Mouse (Mus musculus) liver, postnatal 0 days (tissue): Measurements from ENCODE around the gene Hist1h3b.

Experiments
- CTCF ChIP-seq: sonication (generic); IDR thresholded peaks from 2 replicates; pipeline ENCODE4 v1.5.1; 2016; ENCODE audit warnings: antibody characterized with exemption, low read depth
- EP300 ChIP-seq: IDR thresholded peaks from 2 replicates; pipeline ENCODE4 v1.6.1; 2016; ENCODE audit warnings: antibody characterized with exemption, low read depth, mild to moderate bottlenecking

DNA sequence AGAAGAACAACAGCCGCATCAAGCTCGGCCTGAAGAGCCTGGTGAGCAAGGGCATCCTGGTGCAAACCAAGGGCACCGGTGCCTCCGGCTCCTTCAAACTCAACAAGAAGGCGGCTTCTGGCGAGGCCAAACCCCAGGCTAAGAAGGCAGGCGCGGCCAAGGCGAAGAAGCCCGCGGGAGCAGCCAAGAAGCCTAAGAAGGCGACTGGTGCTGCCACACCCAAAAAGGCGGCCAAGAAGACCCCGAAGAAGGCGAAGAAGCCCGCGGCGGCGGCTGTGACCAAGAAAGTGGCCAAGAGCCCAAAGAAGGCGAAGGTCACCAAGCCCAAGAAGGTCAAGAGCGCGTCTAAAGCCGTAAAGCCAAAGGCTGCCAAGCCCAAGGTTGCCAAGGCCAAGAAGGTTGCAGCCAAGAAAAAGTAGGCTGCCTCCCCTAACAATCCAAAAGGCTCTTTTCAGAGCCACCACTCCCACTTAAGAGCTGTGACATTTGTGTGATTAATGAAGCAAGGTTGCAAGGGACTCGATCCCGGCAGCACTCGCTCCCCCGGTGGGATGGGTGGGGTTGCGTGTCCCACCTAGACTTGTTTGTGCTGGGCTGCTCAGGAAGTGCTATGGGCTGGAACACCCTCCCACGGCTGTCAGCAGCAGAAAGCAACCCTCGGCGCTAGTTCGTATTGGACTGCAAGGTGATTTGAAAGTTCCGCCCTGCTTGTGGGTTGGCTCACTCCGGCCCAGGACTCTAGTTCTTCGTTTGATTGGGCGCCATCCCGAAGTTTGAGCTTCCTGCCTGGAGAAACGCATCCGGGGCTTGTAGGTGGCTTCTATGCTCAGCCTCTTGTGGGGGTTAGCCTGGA lies 12.8 kb upstream of the Hist1h3b start:
- TF ChIP-seq CTCF (no peak), EP300 (peak; percentile 48)
